Mouse (Mus musculus): ENCODE measurements around the gene Rxrg. TPM values are rescaled to one million over a fixed set of nuclear protein-coding genes. Genes with fewer than 3 reads are reported as not detected.

Gene Rxrg
- polyA plus RNA-seq (2012; rRNA removed): 0.61 and 0.73 TPM in 2 replicates

DNA sequence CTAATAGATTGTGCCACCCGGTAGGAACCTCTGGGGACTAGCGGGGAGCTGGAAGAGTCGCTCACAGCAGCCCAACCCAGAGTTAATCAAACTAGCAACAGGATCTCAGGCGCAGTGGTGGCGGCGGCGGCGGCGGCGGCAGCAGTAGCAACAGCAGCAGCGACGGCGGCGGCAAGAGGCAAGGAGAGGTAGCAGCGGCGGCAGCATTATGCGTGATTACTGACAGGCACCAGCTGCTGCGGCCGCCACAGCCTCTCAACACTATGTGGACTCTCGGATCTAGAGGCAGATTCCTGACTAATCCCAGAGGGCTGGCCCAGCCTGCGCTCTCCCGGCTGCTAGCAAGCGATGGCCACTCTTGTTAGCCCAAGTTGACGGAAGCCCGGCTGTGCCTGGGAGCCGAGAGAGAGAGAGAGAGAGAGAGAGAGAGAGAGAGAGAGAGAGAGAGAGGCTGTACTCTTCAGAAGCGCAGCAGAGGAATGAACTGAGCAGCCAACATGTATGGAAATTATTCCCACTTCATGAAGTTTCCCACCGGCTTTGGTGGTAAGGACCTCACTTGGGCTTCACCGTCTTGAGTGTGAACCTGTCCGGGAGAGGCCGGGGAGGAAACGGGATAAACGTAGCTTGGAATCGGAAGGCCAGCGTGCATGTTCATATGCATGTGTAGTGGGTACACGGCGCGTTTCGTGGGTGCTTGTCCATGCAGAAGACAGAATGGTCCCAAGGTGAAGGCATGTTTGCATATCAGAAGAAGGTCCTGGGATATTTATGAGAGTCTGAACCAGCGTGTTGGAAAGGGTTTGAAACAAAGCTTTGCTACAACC lies at the start of gene Rxrg:
Gene Rxrg (plus strand): TSS at position 130 of the 827 bp plus-strand sequence.

GRCm38 (mm10) chr1:167689232-167689261 lies 90.9 kb downstream of the Rxrg start, which contains the start of gene Lmx1a:
Gene Lmx1a (plus strand): TSS chr1:167689237.

Other genes with a start within 250 kb of the Rxrg start
- gene Aldh9a1, start 248.4 kb upstream of the Rxrg start, polyA plus RNA-seq (2012; rRNA removed): 20.9 and 23.6 TPM in 2 replicates
- gene Mgst3, start 204.5 kb upstream of the Rxrg start, polyA plus RNA-seq (2012; rRNA removed): 1,515 and 1,585 TPM in 2 replicates
- gene Lrrc52, start 131.6 kb upstream of the Rxrg start, polyA plus RNA-seq (2012; rRNA removed): not detected in 2 replicates
- gene Lmx1a, start 90.9 kb downstream of the Rxrg start, polyA plus RNA-seq (2012; rRNA removed): 1.0 and 1.4 TPM in 2 replicates